Mouse (Mus musculus): ENCODE results near the gene Tnfrsf17.

DNA sequence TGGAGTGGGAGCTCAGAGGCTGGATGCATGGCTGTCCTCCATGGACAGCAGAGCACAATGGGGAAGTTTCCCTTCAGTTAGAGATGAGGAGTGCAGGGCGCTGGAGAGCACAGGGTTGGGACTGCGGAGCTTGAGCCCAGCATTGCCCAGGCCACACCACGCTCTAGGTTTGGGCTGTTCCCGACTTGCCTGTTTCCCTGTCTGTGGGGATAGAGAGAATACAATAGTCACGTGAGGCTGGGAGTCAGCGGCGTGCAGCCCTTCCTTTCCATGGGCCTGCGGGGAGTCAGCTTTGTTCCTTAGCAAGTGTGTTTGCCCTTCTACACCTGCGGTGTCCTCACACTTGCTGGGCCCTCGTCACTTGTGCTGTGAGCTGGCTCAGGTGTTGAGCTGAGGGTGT lies 46.3 kb downstream of the Tnfrsf17 start:
- no peak for TF ChIP-seq TAL1 (IDR thresholded peaks at IDR 0.05; ENCODE audit: low read length)
- no peak for TF ChIP-seq MYB (IDR thresholded peaks at IDR 0.05; ENCODE audit: low read depth, low read length)
- no peak for TF ChIP-seq GATA1 (IDR thresholded peaks at IDR 0.05; ENCODE audit: low read depth, low read length)
- no peak for TF ChIP-seq POLR2A (IDR thresholded peaks at IDR 0.05; ENCODE audit: control insufficient read depth in 1 of 2, insufficient read depth in 1 of 2, low read depth in 1 of 2, low read length in 2 of 2, poor library complexity in 1 of 2)
- no peak for TF ChIP-seq SIN3A (IDR thresholded peaks at IDR 0.05; ENCODE audit: low read length)
- TF ChIP-seq TCF12 (IDR thresholded peaks at IDR 0.05; ENCODE audit: low read depth, low read length): no peak
- TF ChIP-seq CTCF (IDR thresholded peaks at IDR 0.05 in 2 of 3, conservative IDR thresholded peaks at IDR 0.05 in 1 of 3; ENCODE audit: control insufficient read depth in 1 of 3, insufficient read depth in 1 of 3, low read depth in 2 of 3, low read length in 3 of 3, poor library complexity in 1 of 3, severe bottlenecking in 1 of 3): no peak
- TF ChIP-seq EP300 (IDR thresholded peaks at IDR 0.05; ENCODE audit: low read depth in 1 of 2, low read length in 2 of 2): no peak
- TF ChIP-seq ZNF384 (IDR thresholded peaks at IDR 0.05; ENCODE audit: low read depth, low read length): no peak
- no peak for TF ChIP-seq NELFE (IDR thresholded peaks at IDR 0.05; ENCODE audit: low read depth, low read length)
- TF ChIP-seq HCFC1 (IDR thresholded peaks at IDR 0.05; ENCODE audit: low read depth, low read length): no peak
- TF ChIP-seq GABPA (IDR thresholded peaks at IDR 0.05; ENCODE audit: low read depth, low read length): no peak
- TF ChIP-seq TBP (IDR thresholded peaks at IDR 0.05; ENCODE audit: low read depth, low read length): no peak
- TF ChIP-seq KAT2A (conservative IDR thresholded peaks at IDR 0.05; ENCODE audit: low read depth, low read length): no peak

Data from MEL (cell line).